Mouse (Mus musculus): ENCODE measurements around the gene Ccdc107.

DNA sequence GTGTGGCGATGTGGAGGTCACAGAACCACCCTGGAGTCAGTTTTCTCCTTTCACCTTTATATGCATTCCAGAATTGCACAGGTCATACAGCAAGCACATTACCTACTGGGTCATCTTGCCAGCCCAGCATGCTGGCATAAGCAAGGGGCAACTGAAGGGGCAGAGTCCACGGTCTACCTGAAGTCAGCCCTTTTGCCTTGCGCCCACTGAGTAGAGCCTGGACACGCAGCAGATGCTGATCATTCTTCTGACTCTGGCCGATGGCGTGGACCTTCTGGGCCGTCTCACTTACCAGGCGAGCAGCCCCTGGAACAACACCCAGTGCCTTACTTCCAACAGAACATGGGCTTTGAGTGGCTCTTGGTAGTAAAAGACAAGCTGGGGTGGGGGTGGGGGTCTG lies 4.7 kb downstream of the Ccdc107 start:
- TF ChIP-seq CTCF (IDR thresholded peaks at IDR 0.05; ENCODE audit: borderline replicate concordance, control insufficient read depth, extremely low read depth, insufficient read depth, low read length, poor library complexity) = no peak
- no peak for TF ChIP-seq POLR2A (IDR thresholded peaks at IDR 0.05; ENCODE audit: control insufficient read depth, extremely low read depth, insufficient read depth, low read length, poor library complexity)
